Mouse (Mus musculus): Measurements from ENCODE around the gene Exoc6b. TPM values are rescaled to one million over a fixed set of nuclear protein-coding genes. Genes with fewer than 3 reads are reported as not detected.

Exoc6b gene
- polyA plus RNA-seq, 1 experiment from 2014 or later: 63.9 TPM

- no peak overlapping the region for H3K9ac ChIP-seq (replicated peaks; ENCODE audit: low read depth, low read length)
- no peaks in the 10 kb centered on the region for H3K9me3 ChIP-seq (ENCODE audit: control insufficient read depth, low read length)
- H3K4me3 ChIP-seq (ENCODE audit: low read depth, low read length): no peak overlapping the region
- no peaks in the 10 kb centered on the region for H3K27me3 ChIP-seq (ENCODE audit: control insufficient read depth, insufficient read depth, low read length)
- no peak overlapping the region for H3K4me2 ChIP-seq (ENCODE audit: low read depth, low read length)
- no peak for ATAC-seq (ENCODE audit: low read depth)
- peak overlapping the region; percentile 29; the same call in 1 of the 2 replicates for H3K27ac ChIP-seq (ENCODE audit: low read depth, low read length)
- H3K36me3 ChIP-seq (ENCODE audit: control insufficient read depth, insufficient read depth, low read length): no peaks in the 10 kb centered on the region
- 31% methylated on average over 5 of the region's 5 CpGs for WGBS
- no peaks in the 10 kb centered on the region for H3K4me1 ChIP-seq (ENCODE audit: control insufficient read depth, insufficient read depth, low read length)
Measured at GRCm38 (mm10) chr6:84779987-84780386, 289.3 kb downstream of the Exoc6b start.

GRCm38 (mm10) chr6:84778970-84779369 lies 290.3 kb downstream of the Exoc6b start:
- no peak for ATAC-seq (ENCODE audit: low read depth)
- no peak overlapping the region for H3K27ac ChIP-seq (ENCODE audit: low read depth, low read length)
- H3K4me2 ChIP-seq (ENCODE audit: low read depth, low read length): no peak overlapping the region
- no peaks in the 10 kb centered on the region for H3K27me3 ChIP-seq (ENCODE audit: control insufficient read depth, insufficient read depth, low read length)
- no peaks in the 10 kb centered on the region for H3K4me1 ChIP-seq (ENCODE audit: control insufficient read depth, insufficient read depth, low read length)
- WGBS: 59% methylated on average over 5 of the region's 5 CpGs
- H3K9ac ChIP-seq (replicated peaks; ENCODE audit: low read depth, low read length): no peak overlapping the region
- no peaks in the 10 kb centered on the region for H3K36me3 ChIP-seq (ENCODE audit: control insufficient read depth, insufficient read depth, low read length)
- H3K9me3 ChIP-seq (ENCODE audit: control insufficient read depth, low read length): no peaks in the 10 kb centered on the region
- H3K4me3 ChIP-seq (ENCODE audit: low read depth, low read length): no peak overlapping the region

GRCm38 (mm10) chr6:84775908-84776307 lies 293.4 kb downstream of the Exoc6b start:
- ATAC-seq (ENCODE audit: low read depth): no peak
- Histone ChIP-seq H3K27ac (ENCODE audit: low read depth, low read length) (no peak overlapping the region), H3K9me3 (ENCODE audit: control insufficient read depth, low read length) (no peaks in the 10 kb centered on the region), H3K9ac (replicated peaks; ENCODE audit: low read depth, low read length) (no peak overlapping the region), H3K27me3 (ENCODE audit: control insufficient read depth, insufficient read depth, low read length) (no peaks in the 10 kb centered on the region), H3K4me2 (ENCODE audit: low read depth, low read length) (no peak overlapping the region), H3K4me3 (ENCODE audit: low read depth, low read length) (no peak overlapping the region), H3K36me3 (ENCODE audit: control insufficient read depth, insufficient read depth, low read length) (no peaks in the 10 kb centered on the region), H3K4me1 (ENCODE audit: control insufficient read depth, insufficient read depth, low read length) (no peaks in the 10 kb centered on the region)
- 57% methylated on average over 1 of the region's 1 CpGs for WGBS

DNA sequence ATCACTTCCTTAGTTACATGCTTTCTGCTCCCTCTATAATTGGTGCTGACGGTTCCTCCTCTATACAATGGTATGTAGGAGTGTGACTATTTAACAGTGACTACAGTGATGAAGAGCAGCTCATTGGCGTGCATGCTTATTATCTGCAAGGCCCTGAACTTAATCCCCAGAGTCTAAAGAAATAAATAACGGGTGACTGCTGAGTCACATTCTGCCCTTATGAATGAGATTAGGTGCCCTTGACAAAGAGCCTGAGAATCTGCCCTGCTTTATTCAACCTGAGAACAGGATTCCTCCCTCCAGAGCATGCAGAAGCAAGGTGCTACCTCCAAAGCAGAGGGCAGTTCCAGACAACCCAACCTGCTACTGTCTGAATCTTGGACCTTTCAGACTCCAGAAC lies 314.0 kb downstream of the Exoc6b start:
- no peaks in the 10 kb centered on the region for H3K4me1 ChIP-seq (ENCODE audit: control insufficient read depth, insufficient read depth, low read length)
- H3K27me3 ChIP-seq (ENCODE audit: control insufficient read depth, insufficient read depth, low read length): no peaks in the 10 kb centered on the region
- no peaks in the 10 kb centered on the region for H3K9me3 ChIP-seq (ENCODE audit: control insufficient read depth, low read length)
- 52% methylated on average over 3 of the region's 3 CpGs for WGBS
- no peak for ATAC-seq (ENCODE audit: low read depth)
- H3K4me3 ChIP-seq (ENCODE audit: low read depth, low read length): no peak overlapping the region
- no peak overlapping the region for H3K4me2 ChIP-seq (ENCODE audit: low read depth, low read length)
- no peak overlapping the region for H3K27ac ChIP-seq (ENCODE audit: low read depth, low read length)
- no peak overlapping the region for H3K9ac ChIP-seq (replicated peaks; ENCODE audit: low read depth, low read length)
- no peaks in the 10 kb centered on the region for H3K36me3 ChIP-seq (ENCODE audit: control insufficient read depth, insufficient read depth, low read length)

- H3K4me2 ChIP-seq (ENCODE audit: low read depth, low read length): no peak overlapping the region
- no peaks in the 10 kb centered on the region for H3K9me3 ChIP-seq (ENCODE audit: control insufficient read depth, low read length)
- no peak overlapping the region for H3K27ac ChIP-seq (ENCODE audit: low read depth, low read length)
- H3K4me3 ChIP-seq (ENCODE audit: low read depth, low read length): no peak overlapping the region
- no peaks in the 10 kb centered on the region for H3K36me3 ChIP-seq (ENCODE audit: control insufficient read depth, insufficient read depth, low read length)
- no peak overlapping the region for H3K9ac ChIP-seq (replicated peaks; ENCODE audit: low read depth, low read length)
- no peaks in the 10 kb centered on the region for H3K27me3 ChIP-seq (ENCODE audit: control insufficient read depth, insufficient read depth, low read length)
- no peaks in the 10 kb centered on the region for H3K4me1 ChIP-seq (ENCODE audit: control insufficient read depth, insufficient read depth, low read length)
- no peak for ATAC-seq (ENCODE audit: low read depth)
Measured at GRCm38 (mm10) chr6:84752806-84753420, 316.4 kb downstream of the Exoc6b start.

GRCm38 (mm10) chr6:84751409-84751808 lies 317.9 kb downstream of the Exoc6b start:
- Histone ChIP-seq H3K4me2 (ENCODE audit: low read depth, low read length) (no peak overlapping the region), H3K9me3 (ENCODE audit: control insufficient read depth, low read length) (no peaks in the 10 kb centered on the region), H3K36me3 (ENCODE audit: control insufficient read depth, insufficient read depth, low read length) (no peaks in the 10 kb centered on the region), H3K4me3 (ENCODE audit: low read depth, low read length) (no peak overlapping the region), H3K9ac (replicated peaks; ENCODE audit: low read depth, low read length) (no peak overlapping the region), H3K27me3 (ENCODE audit: control insufficient read depth, insufficient read depth, low read length) (no peaks in the 10 kb centered on the region), H3K27ac (ENCODE audit: low read depth, low read length) (no peak overlapping the region), H3K4me1 (ENCODE audit: control insufficient read depth, insufficient read depth, low read length) (no peaks in the 10 kb centered on the region)
- no peak for ATAC-seq (ENCODE audit: low read depth)
- WGBS: 81% methylated on average over 2 of the region's 2 CpGs

- H3K4me2 ChIP-seq (ENCODE audit: low read depth, low read length): no peak overlapping the region
- H3K36me3 ChIP-seq (ENCODE audit: control insufficient read depth, insufficient read depth, low read length): no peaks in the 10 kb centered on the region
- no peaks in the 10 kb centered on the region for H3K9me3 ChIP-seq (ENCODE audit: control insufficient read depth, low read length)
- no peak overlapping the region for H3K4me3 ChIP-seq (ENCODE audit: low read depth, low read length)
- no peak overlapping the region for H3K9ac ChIP-seq (replicated peaks; ENCODE audit: low read depth, low read length)
- H3K27me3 ChIP-seq (ENCODE audit: control insufficient read depth, insufficient read depth, low read length): no peaks in the 10 kb centered on the region
- H3K4me1 ChIP-seq (ENCODE audit: control insufficient read depth, insufficient read depth, low read length): no peaks in the 10 kb centered on the region
- 39% methylated on average over 10 of the region's 10 CpGs for WGBS
- no peak overlapping the region for H3K27ac ChIP-seq (ENCODE audit: low read depth, low read length)
- no peak for ATAC-seq (ENCODE audit: low read depth)
Measured at GRCm38 (mm10) chr6:84746847-84747395, 322.4 kb downstream of the Exoc6b start.

DNA sequence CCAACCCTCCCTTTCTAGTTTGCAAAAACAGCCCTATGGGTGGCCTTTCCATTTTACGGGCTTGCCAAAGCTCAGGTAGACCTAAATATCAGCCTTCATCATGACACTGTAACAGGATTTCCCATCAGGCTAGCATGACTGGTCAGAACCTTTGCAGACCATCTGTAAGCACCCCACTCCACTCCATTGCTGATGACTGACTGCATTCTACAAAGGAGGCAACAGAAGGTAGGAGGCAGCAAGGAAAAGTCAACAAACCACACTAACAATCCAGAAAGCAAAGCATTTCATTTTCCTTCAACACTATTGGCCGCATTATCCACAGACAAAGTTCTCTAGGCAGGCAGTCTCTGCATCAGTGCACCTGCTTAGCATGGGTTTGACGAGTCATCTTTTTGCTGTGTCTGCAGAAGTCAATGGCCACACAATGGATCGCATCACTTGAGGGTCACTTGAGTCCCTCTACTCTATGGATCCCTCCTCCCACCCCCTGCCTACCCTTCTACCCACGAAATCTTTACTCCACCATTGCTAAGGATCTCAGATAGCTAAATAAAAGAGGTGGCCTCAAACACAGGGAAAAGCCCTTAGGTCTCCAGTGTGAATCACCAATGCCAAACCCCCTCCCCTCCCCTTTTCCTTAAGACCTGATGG lies 323.0 kb downstream of the Exoc6b start:
- H3K9ac ChIP-seq (replicated peaks; ENCODE audit: low read depth, low read length): no peak overlapping the region
- WGBS: 74% methylated on average over 5 of the region's 5 CpGs
- no peaks in the 10 kb centered on the region for H3K36me3 ChIP-seq (ENCODE audit: control insufficient read depth, insufficient read depth, low read length)
- no peaks in the 10 kb centered on the region for H3K9me3 ChIP-seq (ENCODE audit: control insufficient read depth, low read length)
- H3K4me3 ChIP-seq (ENCODE audit: low read depth, low read length): no peak overlapping the region
- no peaks in the 10 kb centered on the region for H3K4me1 ChIP-seq (ENCODE audit: control insufficient read depth, insufficient read depth, low read length)
- ATAC-seq (ENCODE audit: low read depth): no peak
- no peak overlapping the region for H3K27ac ChIP-seq (ENCODE audit: low read depth, low read length)
- no peaks in the 10 kb centered on the region for H3K27me3 ChIP-seq (ENCODE audit: control insufficient read depth, insufficient read depth, low read length)
- no peak overlapping the region for H3K4me2 ChIP-seq (ENCODE audit: low read depth, low read length)

- no peak overlapping the region for H3K9ac ChIP-seq (replicated peaks; ENCODE audit: low read depth, low read length)
- no peak overlapping the region for H3K27ac ChIP-seq (ENCODE audit: low read depth, low read length)
- no peaks in the 10 kb centered on the region for H3K27me3 ChIP-seq (ENCODE audit: control insufficient read depth, insufficient read depth, low read length)
- no peaks in the 10 kb centered on the region for H3K9me3 ChIP-seq (ENCODE audit: control insufficient read depth, low read length)
- 91% methylated on average over 7 of the region's 7 CpGs for WGBS
- ATAC-seq (ENCODE audit: low read depth): no peak
- no peak overlapping the region for H3K4me3 ChIP-seq (ENCODE audit: low read depth, low read length)
- no peak overlapping the region for H3K4me2 ChIP-seq (ENCODE audit: low read depth, low read length)
- no peaks in the 10 kb centered on the region for H3K36me3 ChIP-seq (ENCODE audit: control insufficient read depth, insufficient read depth, low read length)
- H3K4me1 ChIP-seq (ENCODE audit: control insufficient read depth, insufficient read depth, low read length): no peaks in the 10 kb centered on the region
Measured at GRCm38 (mm10) chr6:84745570-84745969, 323.7 kb downstream of the Exoc6b start.

Data from neural tube, embryonic 14.5 days (tissue).